Mouse (Mus musculus) lung, postnatal 25 days (tissue): Measurements from ENCODE around the gene 9430097D07Rik.
A peak's percentile ranks its signal among the peaks of the same experiment; 100 is the strongest.

Experiments
- DNase-seq: peaks from one replicate; pipeline ENCODE4 v3.0.0; 2022; ENCODE audit warnings: low spot score

The 9430097D07Rik gene

DNA sequence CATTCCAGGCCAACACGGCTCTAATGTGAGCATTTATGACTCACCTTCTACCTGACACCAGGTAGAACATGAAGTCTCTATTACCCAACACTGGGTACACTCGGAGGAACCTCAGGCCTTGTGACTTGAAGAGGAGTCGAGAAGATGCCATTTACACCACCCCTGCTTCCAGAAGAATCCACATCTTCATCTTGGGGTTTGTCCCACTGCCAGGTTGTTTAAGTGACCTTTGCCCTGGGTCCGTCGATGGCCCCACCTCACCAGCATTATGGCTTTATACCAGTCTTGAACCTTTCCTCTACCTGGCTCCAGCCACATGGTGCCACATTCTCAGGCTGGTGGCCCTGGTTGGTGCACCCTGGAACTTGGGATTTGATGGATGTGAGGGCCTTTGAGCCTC lies 21.8 kb upstream of the 9430097D07Rik start:
- DNase-seq = no peak

DNA sequence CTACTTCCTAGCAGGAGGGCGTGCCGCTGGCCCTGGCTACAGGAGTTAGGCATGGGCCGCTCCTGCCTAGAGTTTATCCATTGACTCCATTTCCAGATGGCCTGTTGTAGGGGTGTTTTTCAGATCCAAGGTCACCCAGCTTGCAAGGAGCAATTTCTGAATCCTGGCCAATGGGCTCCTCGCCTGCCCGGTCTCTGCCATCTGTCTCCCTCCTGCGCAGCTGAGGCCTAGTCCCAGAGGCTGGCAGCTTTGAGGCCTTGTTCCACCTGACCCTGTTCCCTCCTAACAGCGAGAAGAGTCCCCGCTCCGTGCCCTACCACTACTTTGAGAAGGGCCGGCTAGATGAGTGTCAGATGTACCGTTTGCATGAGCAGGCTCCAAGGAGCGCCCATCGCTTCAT lies 21.2 kb upstream of the 9430097D07Rik start:
- no peak for DNase-seq

DNA sequence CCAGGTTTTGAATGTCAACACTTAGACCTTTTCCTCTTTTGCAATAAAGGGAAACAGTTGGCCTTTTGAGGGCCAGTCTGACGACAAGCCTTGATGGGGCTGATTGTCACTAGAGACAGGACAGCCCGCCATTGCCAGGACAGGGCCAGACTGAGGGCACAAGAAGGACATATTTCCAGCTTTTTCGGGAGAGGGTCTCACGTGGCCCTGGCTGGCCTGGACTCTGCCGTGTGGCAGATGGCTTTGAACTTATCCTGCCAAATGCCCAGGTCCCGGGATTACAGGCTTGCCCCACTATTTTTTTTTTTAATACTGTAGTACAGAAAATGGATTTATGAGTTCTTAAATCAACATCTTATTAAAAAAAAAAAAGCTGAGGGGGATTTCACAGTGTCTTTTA lies 15.8 kb upstream of the 9430097D07Rik start:
- peak; percentile 46 for DNase-seq

DNA sequence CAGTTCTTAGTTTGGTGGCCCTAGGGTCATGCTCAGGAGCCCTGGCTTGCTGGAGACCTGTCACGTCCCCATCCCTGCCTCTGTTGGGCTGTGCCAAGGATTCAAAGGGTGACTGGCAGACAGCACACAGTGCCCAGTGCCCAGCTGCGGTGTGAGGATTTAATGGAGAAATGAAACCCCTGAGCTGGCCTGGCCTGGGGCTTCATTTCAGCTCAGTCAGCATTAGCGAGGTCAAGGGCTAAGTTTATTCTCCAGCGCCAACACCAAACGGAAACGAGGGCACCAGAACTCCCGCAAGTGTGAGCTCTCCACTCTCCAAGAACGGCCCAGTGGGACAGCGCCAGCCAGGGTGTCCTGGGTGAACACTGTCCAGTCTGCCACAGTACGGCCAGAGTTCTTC lies 14.7 kb upstream of the 9430097D07Rik start:
- DNase-seq = no peak

DNA sequence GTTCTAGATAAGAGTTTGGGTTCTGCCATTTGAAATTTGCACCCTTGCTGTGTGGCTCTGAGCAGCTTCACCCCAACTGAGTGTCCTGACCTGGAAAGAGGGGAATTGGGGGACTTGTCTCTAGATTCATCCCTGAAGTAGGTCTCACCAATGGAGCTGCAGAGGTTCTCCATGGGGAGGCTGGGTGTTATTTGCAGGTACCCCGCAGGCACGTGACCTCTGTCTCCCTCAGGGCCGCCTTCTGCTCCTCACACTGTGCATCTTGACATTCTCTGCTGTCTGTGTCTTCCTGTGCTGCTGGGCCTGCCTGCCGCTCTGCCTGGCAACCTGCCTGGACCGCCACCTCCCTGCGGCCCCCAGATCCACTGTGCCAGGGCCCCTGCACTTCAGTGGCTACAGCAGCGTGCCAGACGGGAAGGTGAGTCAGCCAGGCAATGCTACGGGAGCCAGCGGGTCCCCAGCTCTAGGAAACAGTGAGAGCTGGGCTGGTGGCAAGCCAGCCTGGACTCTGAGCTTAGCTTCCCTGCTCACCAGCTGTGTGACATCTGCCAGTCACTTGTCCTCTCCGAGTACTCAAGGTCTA lies 13.8 kb upstream of the 9430097D07Rik start:
- no peak for DNase-seq

DNA sequence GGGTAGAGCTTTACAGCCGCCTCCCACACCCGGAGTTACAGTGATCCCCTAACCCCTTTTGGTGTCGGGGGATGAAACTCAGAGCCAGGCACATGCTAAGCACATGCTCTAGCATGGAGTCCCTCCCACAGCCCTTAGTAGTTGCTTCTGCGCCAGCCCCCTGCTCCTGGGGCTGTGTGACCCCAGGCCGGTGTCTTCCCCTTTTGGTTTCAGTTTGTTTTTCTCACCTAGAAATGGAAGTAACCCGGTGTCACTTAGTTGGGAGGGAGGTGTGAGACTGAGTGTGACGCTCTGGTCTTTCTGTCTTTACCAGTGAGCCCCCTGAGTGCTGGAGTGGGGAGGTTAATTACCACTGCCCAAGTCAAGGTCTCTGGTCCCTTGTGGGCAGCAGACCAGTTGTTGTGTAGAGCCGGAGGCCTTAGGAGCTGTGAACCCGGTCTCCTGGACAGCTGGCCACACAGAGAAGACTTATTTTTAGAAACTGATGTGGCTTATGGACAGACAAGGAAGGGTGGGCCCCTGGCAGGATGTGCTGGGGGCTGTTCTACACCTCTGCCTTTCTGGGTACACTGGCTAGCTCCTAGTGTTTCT lies 12.3 kb upstream of the 9430097D07Rik start:
- DNase-seq = peak; percentile 49

DNA sequence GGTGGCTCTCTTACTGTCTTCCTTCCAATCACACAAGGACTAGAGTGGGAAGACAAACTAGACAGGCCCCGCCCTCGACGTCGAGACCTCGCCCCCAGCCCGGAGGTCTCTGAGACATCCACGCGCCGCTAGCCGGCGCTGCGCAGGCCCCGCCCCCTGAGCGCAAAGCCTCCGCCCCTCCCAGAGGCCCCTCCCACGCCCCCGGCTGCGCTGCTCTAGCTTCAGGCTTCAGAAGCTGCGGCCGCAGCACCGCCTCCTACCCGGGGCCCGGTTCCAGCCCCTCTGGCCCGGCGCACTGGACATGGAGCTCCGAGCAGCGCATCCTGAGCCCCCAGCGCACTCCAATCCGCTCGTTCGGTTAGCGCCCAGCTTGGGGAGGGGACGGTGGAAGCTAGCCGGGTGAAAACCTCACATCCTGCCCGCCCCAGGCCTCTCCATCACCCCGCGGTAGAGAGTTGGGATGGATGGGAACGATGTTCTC lies 11.4 kb upstream of the 9430097D07Rik start, which contains the start of gene St6galnac4:
Gene St6galnac4 (plus strand): TSS at position 225 of the 481 bp plus-strand sequence.
- peak; percentile 93 for DNase-seq

DNA sequence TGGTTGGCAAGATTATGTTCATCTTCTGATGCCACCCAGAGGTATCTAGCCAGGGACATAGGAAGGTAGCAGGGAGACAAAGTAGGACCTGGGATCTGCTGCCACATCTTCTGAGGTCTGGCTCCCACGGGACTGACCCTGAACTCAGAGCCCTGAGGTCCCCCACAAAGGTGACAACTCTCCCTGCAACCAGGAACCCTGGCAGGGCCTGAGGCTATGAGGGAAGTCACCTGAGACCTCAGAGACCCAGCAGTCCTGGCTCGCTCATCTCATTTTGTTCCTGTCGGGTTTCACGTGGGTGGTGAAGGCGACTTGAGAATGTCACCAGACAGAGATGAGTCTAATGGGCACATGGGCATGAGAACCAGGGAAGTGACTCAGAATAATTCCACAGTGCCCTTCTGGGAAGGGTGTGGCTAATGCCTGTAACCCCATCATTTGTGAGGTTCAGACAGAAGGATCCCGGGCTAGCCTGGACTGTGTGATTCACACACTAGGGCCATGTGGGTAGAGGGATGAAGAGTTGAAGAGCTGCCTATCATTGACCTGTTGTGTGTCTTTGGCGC lies 9.7 kb upstream of the 9430097D07Rik start:
- no peak for DNase-seq

DNA sequence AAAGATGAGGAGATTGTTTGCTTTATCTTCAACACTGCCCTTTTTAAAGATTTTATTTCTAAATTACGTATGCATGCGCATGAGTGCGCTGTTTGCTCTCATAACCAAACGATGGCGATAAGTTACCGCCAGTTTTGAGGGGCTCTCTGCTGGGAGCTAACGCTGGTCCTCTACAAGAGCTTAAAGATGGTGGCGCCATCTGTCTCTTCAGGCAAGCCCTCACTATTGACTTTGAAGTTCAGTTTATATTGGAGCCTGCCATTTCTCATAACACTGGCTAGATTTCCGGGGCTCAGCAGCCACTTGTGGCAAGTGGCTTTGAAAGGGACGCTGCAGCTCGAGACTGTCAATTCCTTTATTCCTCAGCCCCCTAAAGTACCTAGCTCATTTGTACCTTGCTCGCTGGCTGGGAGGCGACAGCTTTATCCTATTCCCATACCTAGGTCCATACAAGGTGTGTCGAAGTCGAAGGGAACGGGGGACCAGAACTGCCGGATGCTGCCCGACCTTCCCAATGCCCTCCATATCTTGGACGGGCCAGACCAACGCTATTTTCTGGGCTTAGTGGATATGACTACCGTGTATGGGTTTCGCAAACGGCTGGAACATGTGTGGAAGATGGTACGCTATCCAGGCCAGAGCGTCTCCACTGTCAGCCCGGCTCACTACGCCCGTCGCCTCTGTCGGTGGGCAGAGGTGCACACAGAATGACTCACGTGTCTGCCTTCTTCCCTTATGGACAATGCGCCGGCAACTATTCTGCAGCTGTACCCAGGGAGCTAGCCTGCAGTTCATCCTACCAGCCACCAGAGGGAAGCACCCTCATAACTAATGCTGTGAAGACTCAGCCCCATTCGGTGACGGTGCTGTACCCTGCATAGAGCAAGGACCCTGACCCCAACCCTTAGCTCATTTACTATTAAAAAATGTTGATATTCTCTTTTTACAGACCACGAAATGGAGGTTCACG lies 7.6 kb upstream of the 9430097D07Rik start:
- peak; percentile 89 for DNase-seq

DNA sequence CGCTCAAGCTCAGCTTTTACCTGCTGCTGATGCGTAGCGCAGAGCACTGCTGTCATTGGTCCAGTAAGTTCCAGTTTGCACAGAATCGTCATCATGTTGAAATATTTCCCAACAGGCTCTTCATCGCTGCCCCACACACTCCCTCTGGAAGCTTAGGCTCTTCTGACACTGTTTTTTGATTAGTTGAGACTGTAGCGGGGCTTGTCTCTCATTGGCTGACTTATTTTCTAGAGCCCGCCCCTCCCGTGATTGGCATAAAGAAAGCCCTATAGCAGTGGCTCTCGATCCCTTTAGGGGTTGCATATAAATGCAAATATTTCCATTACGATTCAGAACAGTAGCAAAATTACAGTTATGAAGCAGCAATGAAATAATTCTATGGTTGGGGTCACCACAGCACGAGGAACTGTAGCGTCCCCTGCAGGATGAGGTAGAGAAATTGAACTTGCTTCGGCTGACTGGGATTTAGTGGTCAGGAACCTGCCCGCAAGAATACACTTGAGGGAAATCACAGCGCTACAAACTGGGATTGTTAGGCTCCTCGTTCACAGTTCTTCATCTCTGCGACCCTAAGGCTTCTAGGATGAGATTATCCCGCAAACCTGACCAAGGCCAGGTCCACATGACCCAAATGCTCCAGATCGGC lies 6.1 kb upstream of the 9430097D07Rik start:
- peak; percentile 76 for DNase-seq

DNA sequence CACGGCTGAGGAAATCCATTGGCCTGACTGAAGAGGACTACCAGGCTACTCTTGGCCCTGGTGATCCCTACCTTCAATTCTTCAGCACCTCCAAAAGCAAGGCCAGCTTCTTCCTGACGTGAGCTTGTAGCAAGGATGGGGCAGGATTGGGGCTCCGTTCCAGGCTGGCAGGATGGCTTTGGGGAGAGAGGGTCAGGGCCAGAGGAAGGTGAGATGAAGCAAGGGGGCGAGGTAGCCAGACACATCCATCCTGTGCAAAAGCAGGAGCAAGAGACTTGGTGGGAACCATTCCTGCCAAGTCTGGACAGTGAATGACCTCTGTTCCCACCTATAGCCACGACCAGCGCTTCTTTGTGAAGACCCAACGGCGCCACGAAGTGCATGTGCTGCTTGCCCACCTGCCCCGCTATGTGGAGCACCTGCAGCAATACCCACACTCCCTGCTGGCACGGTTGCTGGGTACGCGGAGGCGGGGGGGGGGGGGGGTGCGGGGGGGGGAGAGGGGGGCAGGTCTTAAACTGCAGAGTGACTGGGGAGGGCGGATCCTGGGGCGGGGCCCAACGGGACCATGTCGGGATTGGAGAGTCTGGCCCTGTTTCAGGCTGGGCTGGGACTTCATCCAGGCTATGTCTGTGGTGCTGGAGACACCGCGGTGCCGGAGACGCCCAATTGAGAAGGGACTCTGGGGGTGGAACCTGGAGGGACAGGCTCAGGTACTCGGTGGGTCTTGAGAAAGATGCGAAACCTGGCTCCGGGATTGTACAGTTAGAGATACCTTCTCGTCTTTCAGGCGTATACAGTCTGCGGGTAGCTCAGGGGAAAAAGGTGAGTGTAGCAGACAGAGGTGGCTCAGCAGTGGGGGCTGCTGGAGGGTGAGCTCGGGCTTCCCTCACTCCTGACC lies 2.9 kb upstream of the 9430097D07Rik start:
- DNase-seq = no peak

DNA sequence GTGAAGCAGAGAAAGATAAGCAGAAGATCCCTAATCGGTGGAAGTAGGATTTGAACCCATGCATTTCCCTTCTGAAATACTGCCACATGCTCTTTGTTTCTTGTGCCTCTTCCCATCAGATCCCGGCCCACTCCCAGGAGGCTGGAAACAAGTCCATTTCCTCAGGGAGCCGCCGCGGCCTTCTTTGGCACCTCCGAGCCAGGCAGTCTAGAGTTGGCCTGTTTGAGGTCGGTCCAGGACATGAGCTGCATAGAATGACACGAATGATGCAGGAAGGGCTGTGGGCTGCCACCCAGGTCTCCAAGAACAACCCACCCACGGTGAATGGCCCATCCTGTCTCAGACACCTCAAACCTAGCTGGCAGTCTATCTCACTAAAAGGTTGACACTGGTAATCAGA lies 1.0 kb upstream of the 9430097D07Rik start:
- DNase-seq = no peak

DNA sequence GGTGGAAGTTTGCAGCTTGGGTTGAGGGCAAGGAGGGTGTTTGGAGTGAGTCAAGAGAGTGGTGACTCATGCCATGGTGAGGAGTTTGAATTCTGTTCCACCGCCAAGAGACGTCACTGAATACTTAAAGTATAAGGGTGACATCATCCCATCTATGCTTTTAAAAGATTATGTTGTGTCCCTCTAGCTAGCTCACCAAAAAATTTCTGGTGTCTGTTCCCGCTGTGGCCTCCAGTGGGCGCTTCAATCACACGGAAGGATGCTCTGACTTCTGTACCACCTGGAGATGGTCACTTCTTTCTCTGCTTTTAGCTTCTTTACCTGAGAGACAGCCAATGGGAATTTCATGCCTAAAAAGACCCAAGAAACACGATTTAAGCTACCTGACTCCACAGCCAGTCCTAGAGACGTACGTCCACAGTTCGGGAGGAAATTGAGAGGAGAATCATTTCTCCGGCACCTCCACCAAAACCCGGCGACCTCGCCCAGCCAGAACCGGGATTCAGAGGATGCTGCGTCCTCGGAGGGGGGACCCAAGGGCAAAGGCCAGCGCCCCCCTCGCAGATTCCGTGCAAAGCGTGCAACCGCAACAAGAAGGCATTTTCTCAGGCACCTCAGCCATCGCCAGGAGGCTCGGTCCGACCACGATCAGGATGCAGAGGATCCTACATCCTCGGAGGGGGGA lies 441 bp downstream of the 9430097D07Rik start:
- DNase-seq = peak; percentile 62

DNA sequence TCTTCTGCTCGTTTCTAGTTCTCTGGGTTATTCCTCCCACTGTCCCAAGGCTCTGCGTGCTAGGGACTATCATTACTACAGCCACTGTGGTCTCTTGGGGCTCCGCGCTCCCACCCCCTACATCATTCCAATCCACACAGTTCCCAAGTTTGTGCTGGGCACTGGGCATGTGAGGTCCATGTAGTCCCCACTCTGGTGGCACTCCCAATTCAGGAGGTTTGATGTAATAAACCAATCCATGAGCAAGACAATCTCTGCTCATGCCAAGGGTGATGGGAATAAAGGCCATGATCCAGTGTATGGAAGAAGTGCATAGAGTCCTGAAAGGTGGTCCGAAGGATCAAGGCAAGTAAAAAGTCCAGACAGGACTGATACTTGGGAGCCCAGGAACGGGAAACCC lies 987 bp downstream of the 9430097D07Rik start, which contains the start of gene Pip5kl1:
Gene Pip5kl1 (plus strand): TSS at position 301 of the 400 bp plus-strand sequence.
- no peak for DNase-seq

DNA sequence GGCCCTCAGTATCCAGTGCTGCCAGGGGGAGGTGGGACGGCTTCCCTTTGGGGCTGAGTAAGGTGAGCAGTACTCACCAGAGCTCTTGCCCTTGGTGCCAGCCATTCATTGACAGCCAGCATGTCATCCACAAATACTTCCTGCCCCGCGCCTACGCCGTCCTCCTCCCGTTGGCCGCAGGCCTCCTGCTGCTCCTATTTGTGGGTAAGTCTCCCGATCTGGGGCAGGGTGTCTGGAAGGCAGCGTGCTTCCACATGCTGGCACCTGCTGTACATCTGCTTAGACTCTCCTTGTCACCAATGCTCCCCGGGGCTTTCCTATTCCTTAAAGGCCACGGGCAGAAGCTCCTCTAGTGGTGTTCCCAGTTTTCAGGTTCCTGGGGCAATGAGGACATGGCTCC lies 3.3 kb downstream of the 9430097D07Rik start:
- DNase-seq = no peak

DNA sequence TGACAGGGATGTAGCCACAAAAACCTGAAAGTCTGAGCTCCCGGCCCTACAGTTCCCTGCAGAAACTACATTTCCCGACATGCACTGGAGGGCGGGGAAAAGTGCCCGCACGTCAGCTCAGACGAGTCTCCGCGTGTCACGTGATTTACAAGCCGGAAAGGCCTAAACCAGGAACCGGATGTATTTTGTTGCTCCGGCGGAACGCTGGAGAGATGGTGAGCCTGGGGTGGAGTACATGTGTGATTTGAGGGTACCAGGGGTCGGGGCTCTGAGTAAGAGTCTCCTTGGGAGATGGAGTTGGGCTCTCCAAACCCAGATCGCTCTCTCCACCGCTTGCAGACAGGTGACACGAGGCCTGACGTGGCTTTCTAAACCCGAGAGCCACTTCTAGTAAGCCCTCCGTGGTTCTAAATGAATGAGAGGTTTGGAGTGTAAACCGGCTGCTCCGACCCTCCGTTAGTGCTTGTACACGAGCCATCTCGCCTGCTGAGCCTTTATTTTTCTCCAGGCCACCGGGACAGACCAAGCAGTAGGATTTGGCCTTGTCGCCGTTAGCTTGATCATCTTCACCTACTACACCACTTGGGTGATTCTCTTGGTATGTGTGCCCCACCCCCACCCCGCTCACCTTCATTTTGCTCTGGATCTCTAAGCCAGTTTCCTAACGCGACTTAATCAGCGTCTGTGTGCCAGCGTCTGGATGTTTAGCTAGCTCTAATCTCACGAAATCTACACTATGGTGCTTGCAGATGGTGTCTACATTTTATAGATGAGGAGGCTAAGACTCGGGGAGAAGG lies 4.6 kb downstream of the 9430097D07Rik start, which contains the start of gene Dpm2:
Gene Dpm2 (plus strand): TSS at position 161 of the 797 bp plus-strand sequence.
- peak; percentile 95 for DNase-seq

DNA sequence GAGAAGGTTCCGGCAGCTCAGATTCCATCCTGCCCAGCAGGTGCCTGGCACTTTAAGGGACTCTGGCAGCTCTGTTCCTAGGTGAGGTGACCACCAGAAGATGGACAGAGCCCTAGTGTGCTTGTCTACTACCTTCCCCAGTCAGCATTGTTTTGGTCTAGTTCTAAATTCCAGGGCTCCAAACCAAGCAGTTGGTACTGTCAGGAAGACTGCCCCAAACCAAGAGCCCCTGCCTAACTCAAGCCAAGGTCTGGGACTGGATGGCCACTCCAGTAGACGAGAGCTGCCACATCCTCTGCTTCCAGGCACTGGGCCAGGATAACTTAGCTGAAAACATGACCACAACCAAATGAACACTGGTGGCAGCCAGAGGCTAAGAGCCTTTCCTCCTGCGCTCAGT lies 6.5 kb downstream of the 9430097D07Rik start:
- no peak for DNase-seq

DNA sequence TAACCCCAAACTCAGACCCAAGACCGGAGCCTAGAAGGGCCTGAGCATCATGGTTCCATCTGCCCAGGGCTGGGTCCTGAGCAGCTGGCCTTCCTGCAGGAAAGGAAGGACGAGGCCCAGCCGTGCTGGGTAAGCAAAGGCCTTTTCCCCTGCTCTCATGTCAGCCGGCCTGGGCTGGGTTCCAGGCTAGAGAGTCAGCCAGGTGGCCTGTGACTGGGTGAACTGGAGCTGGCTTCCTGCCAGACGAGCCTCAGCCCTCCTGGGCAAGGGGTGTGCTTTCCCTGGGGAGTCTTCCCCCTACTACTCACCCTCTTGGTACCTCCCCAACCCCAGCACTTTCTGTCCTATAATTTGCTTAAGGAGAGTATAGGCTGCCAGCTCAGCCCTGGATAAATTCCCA lies 7.3 kb downstream of the 9430097D07Rik start:
- no peak for DNase-seq

DNA sequence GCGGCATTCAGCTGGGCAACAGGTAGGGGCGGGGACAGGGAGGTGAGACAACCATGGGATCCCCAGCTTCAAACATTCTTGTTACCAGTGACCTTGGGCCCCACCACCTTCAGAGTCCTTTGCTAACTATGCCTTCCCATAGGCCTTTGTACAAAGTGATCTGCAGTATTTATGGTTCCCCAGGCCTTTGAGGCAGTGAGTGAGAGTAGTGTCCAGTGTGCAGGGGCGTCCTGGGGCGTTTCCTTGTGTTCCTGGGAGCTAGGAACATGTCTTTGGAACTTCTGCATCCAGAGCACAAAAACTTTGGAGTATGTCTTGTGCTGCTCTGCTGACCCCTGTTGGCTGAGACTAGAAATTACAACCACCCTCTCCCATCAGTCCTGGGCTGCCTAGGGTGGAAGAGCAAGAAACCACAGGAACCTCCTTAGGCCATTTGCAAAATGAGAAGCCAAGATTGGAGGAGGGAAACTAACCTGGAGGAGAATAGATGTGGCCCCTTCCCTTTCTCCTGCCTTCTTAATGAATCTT lies 8.9 kb downstream of the 9430097D07Rik start:
- peak; percentile 82 for DNase-seq
